Mouse (Mus musculus) erythroblast, adult 5-6 weeks (primary cell): Measurements from ENCODE around the gene Arhgef3. TPM values are rescaled to one million over a fixed set of nuclear protein-coding genes. Genes with fewer than 3 reads are reported as not detected.
"Not testable (repeated sequence)": the region's sequence is repeated elsewhere in the genome, so short reads cannot be mapped to it uniquely, and the experiment has no call there.

Experiments used
- ATAC-seq: replicated peaks from 2 replicates; pipeline ENCODE4 v1.8.0; 2016; ENCODE audit warnings: moderate number of reproducible peaks, mild to moderate bottlenecking, moderate TSS enrichment, inconsistent platforms; ENCODE audit not compliant: poor library complexity, low FRiP score, severe bottlenecking
- total RNA-seq, 2 experiments: library from RNA; stranded (forward) in 1 of 2; stranded (reverse) in 1 of 2; fragments of 150-400 nt in 1 of 2; fragments of 200-764, 138-1000 nt in 1 of 2; gene quantifications; 2 replicates each; pipeline versions ENCODE4 v1.2.3 to v1.2.4; 2015 to 2017; ENCODE audit warnings: low replicate concordance in 2 of 2

Arhgef3 gene
- total RNA-seq, 2 experiments from 2014 or later: 7.7 to 8.3 TPM

GRCm38 (mm10) chr14:27244898-27245297, 130.2 kb downstream of the Arhgef3 start:
- no peak for ATAC-seq

GRCm38 (mm10) chr14:27246424-27246823, 131.7 kb downstream of the Arhgef3 start:
- ATAC-seq: no peak

GRCm38 (mm10) chr14:27246948-27247347, 132.2 kb downstream of the Arhgef3 start:
- not testable (repeated sequence) for ATAC-seq

GRCm38 (mm10) chr14:27249121-27249520, 134.4 kb downstream of the Arhgef3 start:
- ATAC-seq: no peak

GRCm38 (mm10) chr14:27250281-27250789, 135.6 kb downstream of the Arhgef3 start:
- no peak for ATAC-seq

GRCm38 (mm10) chr14:27253391-27253790, 138.7 kb downstream of the Arhgef3 start:
- no peak for ATAC-seq

GRCm38 (mm10) chr14:27262349-27262748, 147.7 kb downstream of the Arhgef3 start:
- no peak for ATAC-seq

GRCm38 (mm10) chr14:27266601-27267000, 151.9 kb downstream of the Arhgef3 start:
- no peak for ATAC-seq

GRCm38 (mm10) chr14:27268137-27268536, 153.4 kb downstream of the Arhgef3 start:
- no peak for ATAC-seq

GRCm38 (mm10) chr14:27268986-27269700, 154.4 kb downstream of the Arhgef3 start:
- ATAC-seq: no peak

- no peak for ATAC-seq
Observed at GRCm38 (mm10) chr14:27269836-27270235, 155.1 kb downstream of the Arhgef3 start.

- no peak for ATAC-seq
Observed at GRCm38 (mm10) chr14:27270466-27270865, 155.8 kb downstream of the Arhgef3 start.

GRCm38 (mm10) chr14:27271371-27272071, 156.8 kb downstream of the Arhgef3 start:
- ATAC-seq: no peak

- no peak for ATAC-seq
Observed at GRCm38 (mm10) chr14:27272072-27272834, 157.6 kb downstream of the Arhgef3 start.

GRCm38 (mm10) chr14:27272835-27273138, 158.1 kb downstream of the Arhgef3 start:
- no peak for ATAC-seq

GRCm38 (mm10) chr14:27273169-27273568, 158.5 kb downstream of the Arhgef3 start:
- no peak for ATAC-seq

GRCm38 (mm10) chr14:27277259-27277658, 162.6 kb downstream of the Arhgef3 start:
- no peak for ATAC-seq

- no peak for ATAC-seq
Observed at GRCm38 (mm10) chr14:27280201-27280890, 165.6 kb downstream of the Arhgef3 start.

GRCm38 (mm10) chr14:27283956-27284355, 169.3 kb downstream of the Arhgef3 start:
- no peak for ATAC-seq

GRCm38 (mm10) chr14:27286202-27286601, 171.5 kb downstream of the Arhgef3 start:
- ATAC-seq: no peak
